9 mouse cellular contexts compared by ENCODE assay signal in genomic region chr15:98710442-98710841, GRCm38 (mm10). TPM values are rescaled to one million over a fixed set of nuclear protein-coding genes. Genes with fewer than 3 reads are reported as not detected.
A peak's percentile ranks its signal among the peaks of the same experiment; 100 is the strongest.
DNase-seq lines count a peak whose midpoint lies in the region; ATAC-seq and TF ChIP-seq lines count a peak whose summit lies in the region.
"Had no signal": no experiment of that assay in that cellular context is flagged by ENCODE, and none has a peak within 500 bp of the region (broad histone marks: within the 10 kb centered on the region; RNA-seq: fewer than 3 reads in every experiment).

No protein-coding gene starts in this region.

- no peaks in the 10 kb centered on the region for H3K36me3 ChIP-seq in midbrain, embryonic 10.5 days
- H3K36me3 ChIP-seq in midbrain, embryonic 16.5 days (ENCODE audit: control insufficient read depth, insufficient read depth, low read length) = no peaks in the 10 kb centered on the region
- H3K36me3 ChIP-seq in lung, postnatal 0 days (ENCODE audit: insufficient read depth, low read length) = no peaks in the 10 kb centered on the region

- H3K4me2 ChIP-seq in midbrain, embryonic 16.5 days (ENCODE audit: low read length) = no peak overlapping the region
- no peak overlapping the region for H3K4me2 ChIP-seq in lung, postnatal 0 days (replicated peaks; ENCODE audit: low read depth, low read length)

- WGBS in midbrain, embryonic 10.5 days = 18% methylated on average over 9 of the region's 9 CpGs
- 13% methylated on average over 9 of the region's 9 CpGs for WGBS in midbrain, embryonic 16.5 days
- 15% methylated on average over 9 of the region's 9 CpGs for whole genome bisulfite sequencing in lung, postnatal 0 days

- peaks cover 22% of the 10 kb centered on the region; the same call in 1 of the 2 replicates for H3K27me3 ChIP-seq in midbrain, embryonic 10.5 days (ENCODE audit: low read depth, poor library complexity, severe bottlenecking)
- H3K27me3 ChIP-seq in midbrain, embryonic 16.5 days (ENCODE audit: control insufficient read depth, insufficient read depth, low read depth, low read length) = no peaks in the 10 kb centered on the region
- H3K27me3 ChIP-seq in lung, postnatal 0 days (replicated peaks; ENCODE audit: insufficient read depth, low read length) = no peaks in the 10 kb centered on the region

- peaks cover 5% of the 10 kb centered on the region for H3K4me1 ChIP-seq in midbrain, embryonic 10.5 days
- H3K4me1 ChIP-seq in midbrain, embryonic 16.5 days (ENCODE audit: control insufficient read depth, insufficient read depth, low read length) = peaks cover 3% of the 10 kb centered on the region; the same call in 1 of the 2 replicates
- H3K4me1 ChIP-seq in cortical plate, adult 2 months (ENCODE audit: control insufficient read depth, insufficient read depth, low read length) = no peaks in the 10 kb centered on the region
- H3K4me1 ChIP-seq in lung, postnatal 0 days (ENCODE audit: insufficient read depth, low read depth, low read length) = no peaks in the 10 kb centered on the region

- H3K27ac ChIP-seq in midbrain, embryonic 10.5 days (replicated peaks) = no peak overlapping the region
- no peak overlapping the region for H3K27ac ChIP-seq in midbrain, embryonic 16.5 days (ENCODE audit: low read length)
- no peak overlapping the region for H3K27ac ChIP-seq in cortical plate, adult 2 months (ENCODE audit: insufficient read depth, low read length)
- no peak overlapping the region for H3K27ac ChIP-seq in lung, postnatal 0 days (ENCODE audit: low read length)

- DNase-seq in midbrain, embryonic 10.5 days (ENCODE audit: low spot score) = peak; percentile 79
- DNase-seq in lung, postnatal 0 days (ENCODE audit: low spot score) = peak; percentile 66
- peak; percentile 61 for DNase-seq in right cerebral cortex, postnatal 25 days
- no peak for DNase-seq in Muller cell, postnatal 12 days (ENCODE audit: inconsistent ontology term)

- ATAC-seq in midbrain, embryonic 16.5 days = no peak
- ATAC-seq in activated CD4-positive, CD25-positive, alpha-beta regulatory T cell, adult 4 months = peak; percentile 52
- ATAC-seq in inflammation-experienced regulatory T-cells, adult 6 months = peak; percentile 60
- ATAC-seq in lung, postnatal 0 days = 0 out of 2 replicates have a peak, but pooled peaks have one; percentile 23

- TF ChIP-seq POLR2A in cortical plate, adult 2 months (IDR thresholded peaks at IDR 0.05; ENCODE audit: extremely low read depth, insufficient read depth, low read length) = no peak

- peak; percentile 71 for TF ChIP-seq CTCF in cortical plate, adult 2 months (IDR thresholded peaks at IDR 0.05; ENCODE audit: extremely low read depth, insufficient read depth, low read length)
- TF ChIP-seq CTCF in lung, postnatal 0 days (IDR thresholded peaks at IDR 0.05) = peak; percentile 87

- no peak for TF ChIP-seq EP300 in lung, postnatal 0 days (IDR thresholded peaks at IDR 0.05)

- no peak overlapping the region for H3K9ac ChIP-seq in midbrain, embryonic 16.5 days (ENCODE audit: low read depth, low read length)
- H3K9ac ChIP-seq in lung, postnatal 0 days (replicated peaks; ENCODE audit: low read depth) = no peak overlapping the region

- no peaks in the 10 kb centered on the region for H3K9me3 ChIP-seq in midbrain, embryonic 10.5 days (replicated peaks)
- H3K9me3 ChIP-seq in midbrain, embryonic 16.5 days (replicated peaks; ENCODE audit: control insufficient read depth, low read length, poor library complexity, severe bottlenecking) = no peaks in the 10 kb centered on the region
- no peaks in the 10 kb centered on the region for H3K9me3 ChIP-seq in lung, postnatal 0 days (ENCODE audit: low read length)

- no peak overlapping the region for H3K4me3 ChIP-seq in midbrain, embryonic 10.5 days
- H3K4me3 ChIP-seq in midbrain, embryonic 16.5 days (ENCODE audit: low read depth, low read length) = no peak overlapping the region
- no peak overlapping the region for H3K4me3 ChIP-seq in cortical plate, adult 2 months (ENCODE audit: insufficient read depth, low read length)
- H3K4me3 ChIP-seq in lung, postnatal 0 days (ENCODE audit: low read depth, low read length) = no peak overlapping the region
- H3K4me3 ChIP-seq: myocyte had no signal

RNA-seq across cellular contexts. Expression of gene Ccdc65, which starts 2.4 kb away (rescaled TPM):
- polyA plus RNA-seq in midbrain, embryonic 10.5 days (2016; fragmentation: Nextera tagmentation; extraction: Ambion mirVana) = 1.3 and 1.5 TPM in 2 replicates
- polyA plus RNA-seq in midbrain, embryonic 16.5 days (2015; fragmentation: Nextera tagmentation; extraction: Ambion mirVana) = 9.3 and 12.0 TPM in 2 replicates
- polyA plus RNA-seq in activated CD4-positive, CD25-positive, alpha-beta regulatory T cell, adult 4 months (2017; shearing (Covaris generic)) = under 1 TPM in 1 of 2 experiments, not detected in 1; 0.62 TPM
- polyA plus RNA-seq in cortical plate, adult 2 months (2012; rRNA removed) = 9.3 and 10.6 TPM in 2 replicates
- not detected for polyA plus RNA-seq in inflammation-experienced regulatory T-cells, adult 6 months (2017; shearing (Covaris generic))
- polyA plus RNA-seq in lung, postnatal 0 days (2015; fragmentation: Nextera tagmentation; extraction: Ambion mirVana) = 3.7 and 5.1 TPM in 2 replicates

RNA-seq across cellular contexts. Expression of gene Fkbp11, which starts 17.6 kb away (rescaled TPM):
- 15.2 and 16.4 TPM in 2 replicates for polyA plus RNA-seq in midbrain, embryonic 10.5 days (2016; fragmentation: Nextera tagmentation; extraction: Ambion mirVana)
- 2.3 and 4.0 TPM in 2 replicates for polyA plus RNA-seq in midbrain, embryonic 16.5 days (2015; fragmentation: Nextera tagmentation; extraction: Ambion mirVana)
- 1 to 10 TPM; 1.3 to 1.7 TPM for polyA plus RNA-seq in activated CD4-positive, CD25-positive, alpha-beta regulatory T cell, adult 4 months (2017; shearing (Covaris generic))
- 2.1 TPM in 2 replicates for polyA plus RNA-seq in cortical plate, adult 2 months (2012; rRNA removed)
- polyA plus RNA-seq in inflammation-experienced regulatory T-cells, adult 6 months (2017; shearing (Covaris generic)) = 1 to 10 TPM in 1 of 3 experiments, under 1 TPM in 1, not detected in 1; 0.62 to 1.7 TPM
- polyA plus RNA-seq in lung, postnatal 0 days (2015; fragmentation: Nextera tagmentation; extraction: Ambion mirVana) = 45.2 and 45.5 TPM in 2 replicates

RNA-seq across cellular contexts. Expression of gene Rnd1, which starts 33.2 kb away (rescaled TPM):
- polyA plus RNA-seq in midbrain, embryonic 10.5 days (2016; fragmentation: Nextera tagmentation; extraction: Ambion mirVana) = 7.1 and 9.8 TPM in 2 replicates
- 15.5 and 19.8 TPM in 2 replicates for polyA plus RNA-seq in midbrain, embryonic 16.5 days (2015; fragmentation: Nextera tagmentation; extraction: Ambion mirVana)
- polyA plus RNA-seq in activated CD4-positive, CD25-positive, alpha-beta regulatory T cell, adult 4 months (2017; shearing (Covaris generic)) = 1 to 10 TPM in 1 of 2 experiments, under 1 TPM in 1; 0.50 to 1.5 TPM
- 34.5 and 37.4 TPM in 2 replicates for polyA plus RNA-seq in cortical plate, adult 2 months (2012; rRNA removed)
- 1 to 10 TPM in 1 of 3 experiments, under 1 TPM in 2; 0.94 to 1.8 (median 0.99) TPM for polyA plus RNA-seq in inflammation-experienced regulatory T-cells, adult 6 months (2017; shearing (Covaris generic))
- polyA plus RNA-seq in lung, postnatal 0 days (2015; fragmentation: Nextera tagmentation; extraction: Ambion mirVana) = 3.1 and 3.9 TPM in 2 replicates

RNA-seq across cellular contexts. Expression of gene Ddx23, which starts 47.7 kb away (rescaled TPM):
- 27.2 and 30.8 TPM in 2 replicates for polyA plus RNA-seq in midbrain, embryonic 10.5 days (2016; fragmentation: Nextera tagmentation; extraction: Ambion mirVana)
- polyA plus RNA-seq in midbrain, embryonic 16.5 days (2015; fragmentation: Nextera tagmentation; extraction: Ambion mirVana) = 17.8 and 18.9 TPM in 2 replicates
- polyA plus RNA-seq in activated CD4-positive, CD25-positive, alpha-beta regulatory T cell, adult 4 months (2017; shearing (Covaris generic)) = 10 to 100 TPM; 22.8 to 27.3 TPM
- 53.4 and 60.5 TPM in 2 replicates for polyA plus RNA-seq in cortical plate, adult 2 months (2012; rRNA removed)
- 10 to 100 TPM; 15.4 to 37.0 (median 37.0) TPM for polyA plus RNA-seq in inflammation-experienced regulatory T-cells, adult 6 months (2017; shearing (Covaris generic))
- polyA plus RNA-seq in lung, postnatal 0 days (2015; fragmentation: Nextera tagmentation; extraction: Ambion mirVana) = 14.5 and 17.5 TPM in 2 replicates

RNA-seq across cellular contexts. Expression of gene Arf3, which starts 52.6 kb away (rescaled TPM):
- polyA plus RNA-seq in midbrain, embryonic 10.5 days (2016; fragmentation: Nextera tagmentation; extraction: Ambion mirVana) = 41.2 and 43.2 TPM in 2 replicates
- polyA plus RNA-seq in midbrain, embryonic 16.5 days (2015; fragmentation: Nextera tagmentation; extraction: Ambion mirVana) = 96.4 and 102 TPM in 2 replicates
- polyA plus RNA-seq in activated CD4-positive, CD25-positive, alpha-beta regulatory T cell, adult 4 months (2017; shearing (Covaris generic)) = 10 to 100 TPM; 29.9 to 46.7 TPM
- 701 and 730 TPM in 2 replicates for polyA plus RNA-seq in cortical plate, adult 2 months (2012; rRNA removed)
- polyA plus RNA-seq in inflammation-experienced regulatory T-cells, adult 6 months (2017; shearing (Covaris generic)) = 10 to 100 TPM; 35.5 to 38.0 (median 37.8) TPM
- 47.1 and 56.0 TPM in 2 replicates for polyA plus RNA-seq in lung, postnatal 0 days (2015; fragmentation: Nextera tagmentation; extraction: Ambion mirVana)
